Mouse (Mus musculus) liver, adult 2 months (tissue): ENCODE measurements around the gene Helt. TPM values are rescaled to one million over a fixed set of nuclear protein-coding genes. Genes with fewer than 3 reads are reported as not detected.

Experiments used
- DNase-seq: peaks from one replicate; pipeline ENCODE4 v3.0.0-alpha.2; 2011; ENCODE audit warnings: low read depth, low spot score; ENCODE audit errors: extremely low read depth
- H3K27ac ChIP-seq: fragments of 200-500 bp; replicated peaks from 2 replicates; pipeline ENCODE4 v1.5.1; 2012; ENCODE audit warnings: low read depth, mild to moderate bottlenecking, control low read depth, inconsistent platforms, low read length; ENCODE audit not compliant: insufficient read depth
- H3K27me3 ChIP-seq: fragments of 200-500 bp; 2 replicates; pipeline ENCODE4 v1.6.1; 2012; ENCODE audit warnings: mild to moderate bottlenecking, moderate library complexity, low read length, inconsistent platforms; ENCODE audit not compliant: control insufficient read depth, insufficient read depth
- H3K36me3 ChIP-seq: fragments of 200-500 bp; 2 replicates; pipeline ENCODE4 v1.6.1; 2012; ENCODE audit warnings: low read length, inconsistent platforms; ENCODE audit not compliant: control insufficient read depth, insufficient read depth
- H3K4me1 ChIP-seq: fragments of 200-500 bp; 2 replicates; pipeline ENCODE4 v1.6.1; 2011; ENCODE audit warnings: low read length; ENCODE audit not compliant: control insufficient read depth, insufficient read depth
- H3K4me3 ChIP-seq: fragments of 200-500 bp; 2 replicates; pipeline ENCODE4 v1.5.1; 2011; ENCODE audit warnings: low read depth, mild to moderate bottlenecking, control low read depth, low read length, moderate library complexity; ENCODE audit not compliant: insufficient read depth
- H3K79me2 ChIP-seq: fragments of 200-500 bp; 2 replicates; pipeline ENCODE4 v1.6.1; 2012; ENCODE audit warnings: inconsistent platforms, mild to moderate bottlenecking, low read length, moderate library complexity; ENCODE audit not compliant: control insufficient read depth, insufficient read depth
- H3K9ac ChIP-seq: fragments of 200-500 bp; 2 replicates; pipeline ENCODE4 v1.6.1; 2012; ENCODE audit warnings: low read depth, mild to moderate bottlenecking, control low read depth, inconsistent platforms, low read length
- CTCF ChIP-seq: fragments of 200-500 bp; IDR thresholded peaks from 2 replicates; pipeline ENCODE4 v1.5.1; 2011; ENCODE audit warnings: low read depth, low read length, control low read depth
- POLR2A ChIP-seq: fragments of 200-500 bp; IDR thresholded peaks from 2 replicates; pipeline ENCODE4 v1.6.1; 2011; ENCODE audit warnings: low read length, control low read depth; ENCODE audit not compliant: insufficient read depth; ENCODE audit errors: extremely low read depth
- WGBS: fragments of 180-500 bp; shearing (Covaris S2); methylation state at CpG from one replicate; pipeline ENCODE4 v1.1.7; 2018; 5-methylcytosine and 5-hydroxymethylcytosine counted together
- polyA plus RNA-seq: library from polyadenylated mRNA; depleted of rRNA; stranded (reverse); fragments of >200 nt; gene quantifications from 2 replicates; pipeline ENCODE4 v1.2.3, GENCODE M21; 2012
- total RNA-seq: library from RNA; depleted of rRNA; stranded (reverse); fragments of >200 nt; gene quantifications from 2 replicates; pipeline ENCODE4 v1.2.3, GENCODE M21; 2014

Helt gene
- total and polyA plus RNA-seq, 2 experiments, result not detected

DNA sequence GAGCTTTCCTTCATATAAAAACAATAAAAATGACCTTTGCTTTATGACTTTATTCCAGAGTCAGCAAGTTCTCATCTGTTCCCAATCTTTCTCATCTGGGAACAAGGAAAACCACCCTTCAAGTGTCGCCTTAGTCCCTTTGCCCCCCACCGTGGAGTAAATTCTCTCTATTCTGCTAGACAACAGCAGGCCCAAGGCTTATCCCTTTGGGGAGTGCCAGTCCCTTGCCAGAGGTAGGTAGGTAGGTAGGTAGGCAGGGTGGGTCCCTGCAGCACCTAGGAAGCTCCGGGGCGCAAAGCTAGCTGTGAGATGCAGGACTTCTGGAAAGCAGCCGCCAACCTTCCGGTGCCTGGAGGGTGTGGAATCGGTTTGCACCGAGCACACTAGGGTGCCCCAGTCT lies 1.5 kb upstream of the Helt start:
- H3K4me3 ChIP-seq, result no peak overlapping the region
- no peak overlapping the region for H3K27ac ChIP-seq
- DNase-seq, result no peak
- no peaks in the 10 kb centered on the region for H3K36me3 ChIP-seq
- TF ChIP-seq POLR2A, result no peak
- H3K9ac ChIP-seq, result no peak overlapping the region
- peaks cover 5% of the 10 kb centered on the region; the same call in 1 of the 2 replicates for H3K27me3 ChIP-seq
- 7% methylated on average over 8 of the region's 8 CpGs for WGBS
- no peaks in the 10 kb centered on the region for H3K79me2 ChIP-seq
- no peaks in the 10 kb centered on the region for H3K4me1 ChIP-seq

DNA sequence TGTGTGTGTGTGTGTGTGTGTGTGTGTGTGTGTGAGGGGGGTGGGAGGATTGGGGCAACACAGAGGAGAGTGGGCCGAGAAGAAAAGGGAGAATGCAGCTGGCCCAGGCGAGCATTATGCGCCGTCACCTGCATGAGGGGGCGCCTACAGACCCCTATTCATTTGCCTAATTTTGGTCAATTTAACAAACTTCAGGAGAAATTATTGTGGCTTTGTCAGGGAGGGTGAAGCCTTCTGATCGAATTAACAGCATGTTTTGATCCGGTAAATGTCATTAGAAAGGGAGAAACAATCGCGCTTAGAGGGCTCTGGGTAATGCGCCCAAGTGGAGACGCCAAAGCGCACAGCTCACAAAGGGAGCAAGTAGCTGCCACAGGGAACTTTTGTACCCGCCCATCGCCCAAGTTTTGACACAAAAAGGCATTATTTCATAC lies 647 bp upstream of the Helt start:
- H3K4me1 ChIP-seq, result no peaks in the 10 kb centered on the region
- no peak overlapping the region for H3K9ac ChIP-seq
- H3K4me3 ChIP-seq, result no peak overlapping the region
- H3K79me2 ChIP-seq, result no peaks in the 10 kb centered on the region
- no peaks in the 10 kb centered on the region for H3K36me3 ChIP-seq
- peaks cover 5% of the 10 kb centered on the region; the same call in 1 of the 2 replicates for H3K27me3 ChIP-seq
- WGBS, result 3% methylated on average over 14 of the region's 14 CpGs
- no peak overlapping the region for H3K27ac ChIP-seq
- TF ChIP-seq POLR2A (no peak), CTCF (no peak)
- DNase-seq, result no peak

DNA sequence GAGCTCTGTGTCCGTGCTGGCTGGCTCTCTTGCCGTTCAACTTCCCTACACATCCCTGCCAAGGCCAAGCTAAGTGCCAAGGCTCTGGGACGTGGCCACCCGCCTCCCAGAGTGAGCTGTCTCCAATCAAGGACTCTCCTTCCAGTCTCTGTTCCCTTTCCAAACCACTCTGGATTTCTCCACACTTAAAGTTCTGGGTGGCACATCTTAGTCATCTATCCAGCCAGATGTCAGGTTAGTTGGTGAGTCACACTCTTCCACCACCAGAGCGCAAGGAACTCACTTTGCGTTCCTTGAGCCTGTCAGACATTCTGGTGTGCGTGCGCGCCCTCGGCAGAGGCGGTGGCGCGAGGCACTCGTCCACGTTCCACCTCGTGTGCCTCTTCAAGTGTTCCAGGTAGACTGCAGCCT lies 725 bp downstream of the Helt start:
- Histone ChIP-seq H3K27ac (no peak overlapping the region), H3K79me2 (no peaks in the 10 kb centered on the region), H3K4me3 (no peak overlapping the region), H3K9ac (no peak overlapping the region), H3K27me3 (peaks cover 5% of the 10 kb centered on the region; the same call in 1 of the 2 replicates), H3K4me1 (no peaks in the 10 kb centered on the region), H3K36me3 (no peaks in the 10 kb centered on the region)
- no peak for DNase-seq
- WGBS, result 2% methylated on average over 16 of the region's 16 CpGs
- TF ChIP-seq POLR2A (no peak), CTCF (no peak)

DNA sequence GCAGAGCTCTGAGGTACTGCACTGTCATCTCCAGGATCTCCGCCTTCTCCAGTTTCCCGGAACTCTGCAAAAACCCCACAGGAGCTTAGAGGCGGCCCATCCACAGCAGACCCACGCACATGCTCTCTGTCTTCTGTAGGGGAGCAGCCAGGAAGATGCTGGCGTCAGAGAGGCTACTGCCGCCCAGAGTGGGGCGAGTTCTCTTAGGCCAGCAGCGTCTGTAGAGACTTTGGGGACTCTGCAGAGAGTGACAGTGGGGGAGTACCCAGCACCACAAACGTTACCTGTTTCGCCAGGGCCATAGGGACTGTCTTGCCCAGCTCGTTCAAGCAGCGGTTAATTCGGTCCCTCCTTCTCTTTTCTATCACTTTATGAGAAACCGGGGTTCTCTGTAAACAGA lies 1.3 kb downstream of the Helt start:
- Histone ChIP-seq H3K4me3 (no peak overlapping the region), H3K4me1 (no peaks in the 10 kb centered on the region), H3K79me2 (no peaks in the 10 kb centered on the region), H3K9ac (no peak overlapping the region), H3K27me3 (peaks cover 7% of the 10 kb centered on the region; the same call in 1 of the 2 replicates), H3K36me3 (no peaks in the 10 kb centered on the region), H3K27ac (no peak overlapping the region)
- no peak for DNase-seq
- TF ChIP-seq CTCF, result no peak
- TF ChIP-seq POLR2A, result no peak
- 5% methylated on average over 14 of the region's 14 CpGs for WGBS

DNA sequence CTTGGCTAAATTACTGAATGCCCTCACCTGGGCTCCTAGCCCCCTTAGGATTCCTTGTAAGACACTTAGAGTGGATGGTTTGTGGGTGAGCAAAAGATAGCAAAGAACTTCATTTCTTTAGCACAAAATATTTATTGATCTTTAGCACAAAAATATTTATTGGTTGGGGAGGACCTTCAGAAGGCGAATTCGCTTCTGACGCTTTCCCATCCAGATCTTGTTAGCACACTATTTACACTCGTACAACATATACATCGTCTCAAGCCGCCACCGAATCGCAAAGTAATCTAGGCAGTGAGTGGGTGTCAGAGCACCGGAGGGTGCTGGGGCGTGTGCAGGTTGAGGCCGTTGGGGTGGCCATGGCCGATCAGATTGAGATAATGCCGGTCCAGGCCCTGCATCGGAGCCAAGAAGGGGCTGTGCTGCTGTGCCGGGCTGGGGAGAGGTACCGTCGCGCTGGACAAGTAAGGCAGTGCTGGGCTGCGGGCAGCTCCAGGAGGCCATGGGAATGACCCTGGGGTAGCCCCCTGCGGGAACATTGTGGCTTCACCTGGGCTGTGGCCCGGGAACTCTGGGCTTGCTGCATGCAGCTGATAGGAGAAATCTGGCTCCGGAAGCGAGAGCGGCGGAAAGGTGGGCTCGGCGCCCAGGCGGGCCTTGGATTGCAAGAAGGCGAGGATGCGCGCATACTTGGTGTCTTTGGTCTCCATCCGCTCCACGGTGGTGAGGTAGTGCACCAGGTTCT lies 2.4 kb downstream of the Helt start:
- H3K4me3 ChIP-seq, result no peak overlapping the region
- no peaks in the 10 kb centered on the region for H3K79me2 ChIP-seq
- no peak for DNase-seq
- no peak overlapping the region for H3K27ac ChIP-seq
- WGBS, result 3% methylated on average over 33 of the region's 33 CpGs
- peaks cover 10% of the 10 kb centered on the region; the same call in 1 of the 2 replicates for H3K27me3 ChIP-seq
- H3K36me3 ChIP-seq, result no peaks in the 10 kb centered on the region
- TF ChIP-seq POLR2A (no peak), CTCF (no peak)
- H3K9ac ChIP-seq, result no peak overlapping the region
- no peaks in the 10 kb centered on the region for H3K4me1 ChIP-seq

DNA sequence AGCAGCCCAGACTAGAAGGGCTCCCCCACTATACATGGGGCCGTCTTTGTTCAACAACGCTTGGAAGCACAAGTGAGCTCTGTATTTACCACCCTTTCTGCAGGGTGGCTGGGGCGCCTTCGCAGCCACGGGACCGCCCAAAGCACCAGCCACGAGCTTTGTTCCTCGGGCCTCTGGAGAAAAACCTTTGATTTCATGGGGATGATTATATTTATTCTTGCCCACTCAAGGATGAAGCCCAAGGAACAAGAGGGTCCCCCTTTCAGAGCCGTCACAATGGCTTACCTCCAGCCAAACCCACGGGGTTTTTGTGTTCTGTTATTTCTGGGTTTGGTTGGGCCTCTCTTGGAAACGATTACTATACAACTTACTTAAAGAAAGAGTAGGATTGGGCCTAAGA lies 5.2 kb downstream of the Helt start:
- DNase-seq, result no peak
- TF ChIP-seq POLR2A, result no peak
- no peak for TF ChIP-seq CTCF
- H3K9ac ChIP-seq, result no peak overlapping the region
- H3K4me1 ChIP-seq, result no peaks in the 10 kb centered on the region
- peaks cover 10% of the 10 kb centered on the region; the same call in 1 of the 2 replicates for H3K27me3 ChIP-seq
- H3K4me3 ChIP-seq, result no peak overlapping the region
- 68% methylated on average over 11 of the region's 11 CpGs for WGBS
- H3K36me3 ChIP-seq, result no peaks in the 10 kb centered on the region
- H3K79me2 ChIP-seq, result no peaks in the 10 kb centered on the region
- H3K27ac ChIP-seq, result no peak overlapping the region
